Mouse (Mus musculus): ENCODE data around the gene Socs2. TPM values are rescaled to one million over a fixed set of nuclear protein-coding genes. Genes with fewer than 3 reads are reported as not detected.

Gene Socs2
- polyA plus RNA-seq, 1 experiment, result 67.4 TPM

DNA sequence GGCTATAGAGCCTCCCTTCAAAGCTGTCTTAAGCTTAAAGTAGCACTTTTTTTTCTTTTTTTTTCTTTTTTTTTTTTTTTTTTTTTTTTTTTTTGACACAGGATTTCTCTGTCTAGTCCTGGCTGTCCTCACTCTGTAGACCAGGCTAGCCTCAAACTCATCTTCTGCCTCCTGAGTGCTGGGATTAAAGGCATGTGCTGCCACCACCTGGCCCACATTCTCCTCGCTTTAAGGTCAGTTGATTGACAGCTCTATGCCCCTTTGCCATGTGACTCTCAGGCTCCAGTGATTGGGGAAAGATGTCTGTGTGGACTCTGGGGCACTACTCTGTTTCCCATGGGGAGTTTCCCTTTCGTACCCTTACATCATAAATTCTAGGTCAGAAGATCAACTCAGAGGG lies 23.6 kb upstream of the Socs2 start:
- 49% methylated on average over 2 of the region's 2 CpGs for WGBS
- H3K27me3 ChIP-seq (ENCODE audit: control insufficient read depth, insufficient read depth, low read length), result no peaks in the 10 kb centered on the region
- H3K36me3 ChIP-seq (ENCODE audit: control insufficient read depth, insufficient read depth, low read length), result no peaks in the 10 kb centered on the region
- H3K27ac ChIP-seq (ENCODE audit: insufficient read depth, low read depth, low read length), result no peak overlapping the region
- no peak overlapping the region for H3K4me3 ChIP-seq (ENCODE audit: low read depth, low read length)
- no peak for TF ChIP-seq POLR2A (IDR thresholded peaks at IDR 0.05; ENCODE audit: low read depth, low read length)
- TF ChIP-seq CTCF (IDR thresholded peaks at IDR 0.05; ENCODE audit: extremely low read depth, insufficient read length, insufficient replicate concordance, low read depth, low read length), result no peak; the same call in 1 of the 2 replicates
- H3K4me1 ChIP-seq (ENCODE audit: control insufficient read depth, insufficient read depth, insufficient read length, low read length), result no peaks in the 10 kb centered on the region

- H3K27ac ChIP-seq (ENCODE audit: insufficient read depth, low read depth, low read length), result no peak overlapping the region
- TF ChIP-seq POLR2A (IDR thresholded peaks at IDR 0.05; ENCODE audit: low read depth, low read length) (no peak), CTCF (IDR thresholded peaks at IDR 0.05; ENCODE audit: extremely low read depth, insufficient read length, insufficient replicate concordance, low read depth, low read length) (no peak)
- 89% methylated on average over 10 of the region's 10 CpGs for WGBS
- H3K4me1 ChIP-seq (ENCODE audit: control insufficient read depth, insufficient read depth, insufficient read length, low read length), result no peaks in the 10 kb centered on the region
- no peaks in the 10 kb centered on the region for H3K27me3 ChIP-seq (ENCODE audit: control insufficient read depth, insufficient read depth, low read length)
- H3K4me3 ChIP-seq (ENCODE audit: low read depth, low read length), result no peak overlapping the region
- no peaks in the 10 kb centered on the region for H3K36me3 ChIP-seq (ENCODE audit: control insufficient read depth, insufficient read depth, low read length)
Observed at GRCm38 (mm10) chr10:95439718-95440339, 22.8 kb upstream of the Socs2 start.

- Histone ChIP-seq H3K36me3 (ENCODE audit: control insufficient read depth, insufficient read depth, low read length) (no peaks in the 10 kb centered on the region), H3K4me1 (ENCODE audit: control insufficient read depth, insufficient read depth, insufficient read length, low read length) (no peaks in the 10 kb centered on the region), H3K27ac (ENCODE audit: insufficient read depth, low read depth, low read length) (no peak overlapping the region), H3K4me3 (ENCODE audit: low read depth, low read length) (no peak overlapping the region), H3K27me3 (ENCODE audit: control insufficient read depth, insufficient read depth, low read length) (no peaks in the 10 kb centered on the region)
- 34% methylated on average over 11 of the region's 11 CpGs for WGBS
- TF ChIP-seq CTCF (IDR thresholded peaks at IDR 0.05; ENCODE audit: extremely low read depth, insufficient read length, insufficient replicate concordance, low read depth, low read length) (no peak), POLR2A (IDR thresholded peaks at IDR 0.05; ENCODE audit: low read depth, low read length) (no peak)
Observed at GRCm38 (mm10) chr10:95438941-95439340, 22.0 kb upstream of the Socs2 start.

DNA sequence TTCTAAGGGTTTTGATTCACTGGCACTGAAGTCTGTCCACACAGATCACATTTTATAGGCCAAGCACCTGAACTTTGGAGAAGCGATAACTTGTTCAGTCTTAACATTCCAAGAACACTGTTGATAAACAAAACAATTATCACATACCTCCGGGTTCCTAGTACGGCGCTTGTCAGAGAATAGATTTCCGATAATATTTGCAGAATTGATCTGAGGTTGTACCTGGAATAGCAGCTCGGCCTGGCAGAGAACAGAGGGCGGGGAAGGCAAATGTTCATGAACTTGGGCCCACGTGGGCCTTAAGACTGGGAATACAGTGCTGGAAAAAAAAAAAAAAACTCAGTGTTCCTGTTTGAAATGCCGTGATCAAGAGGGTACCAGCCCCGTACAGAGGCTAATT lies 13.3 kb upstream of the Socs2 start:
- H3K27me3 ChIP-seq (ENCODE audit: control insufficient read depth, insufficient read depth, low read length), result no peaks in the 10 kb centered on the region
- H3K36me3 ChIP-seq (ENCODE audit: control insufficient read depth, insufficient read depth, low read length), result no peaks in the 10 kb centered on the region
- 59% methylated on average over 10 of the region's 10 CpGs for WGBS
- no peak overlapping the region for H3K4me3 ChIP-seq (ENCODE audit: low read depth, low read length)
- H3K27ac ChIP-seq (ENCODE audit: insufficient read depth, low read depth, low read length), result no peak overlapping the region
- TF ChIP-seq CTCF (IDR thresholded peaks at IDR 0.05; ENCODE audit: extremely low read depth, insufficient read length, insufficient replicate concordance, low read depth, low read length) (no peak), POLR2A (IDR thresholded peaks at IDR 0.05; ENCODE audit: low read depth, low read length) (no peak)
- H3K4me1 ChIP-seq (ENCODE audit: control insufficient read depth, insufficient read depth, insufficient read length, low read length), result no peaks in the 10 kb centered on the region

DNA sequence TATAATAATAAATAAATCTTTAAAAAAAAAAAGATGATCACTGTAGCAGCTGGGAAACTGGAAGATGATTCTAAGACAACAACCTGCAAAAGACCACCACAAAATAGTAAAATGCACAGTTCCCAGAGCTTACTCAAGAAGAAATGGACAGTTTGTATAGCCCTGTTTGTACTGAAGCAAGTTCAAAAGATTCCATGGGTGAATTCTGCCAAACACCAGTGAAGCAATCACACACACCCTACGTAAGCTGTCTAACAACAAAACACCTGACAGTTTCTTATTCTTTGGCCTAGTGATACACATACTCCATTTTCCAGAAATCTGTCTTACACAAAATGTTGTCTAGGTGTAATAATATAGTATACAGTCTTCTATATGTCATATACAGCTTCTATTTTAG lies 12.1 kb upstream of the Socs2 start:
- no peak overlapping the region for H3K27ac ChIP-seq (ENCODE audit: insufficient read depth, low read depth, low read length)
- H3K36me3 ChIP-seq (ENCODE audit: control insufficient read depth, insufficient read depth, low read length), result no peaks in the 10 kb centered on the region
- H3K4me3 ChIP-seq (ENCODE audit: low read depth, low read length), result no peak overlapping the region
- H3K4me1 ChIP-seq (ENCODE audit: control insufficient read depth, insufficient read depth, insufficient read length, low read length), result no peaks in the 10 kb centered on the region
- 94% methylated on average over 1 of the region's 1 CpGs for WGBS
- no peaks in the 10 kb centered on the region for H3K27me3 ChIP-seq (ENCODE audit: control insufficient read depth, insufficient read depth, low read length)
- TF ChIP-seq POLR2A (IDR thresholded peaks at IDR 0.05; ENCODE audit: low read depth, low read length), result no peak
- no peak for TF ChIP-seq CTCF (IDR thresholded peaks at IDR 0.05; ENCODE audit: extremely low read depth, insufficient read length, insufficient replicate concordance, low read depth, low read length)

- TF ChIP-seq CTCF (IDR thresholded peaks at IDR 0.05; ENCODE audit: extremely low read depth, insufficient read length, insufficient replicate concordance, low read depth, low read length) (no peak), POLR2A (IDR thresholded peaks at IDR 0.05; ENCODE audit: low read depth, low read length) (no peak)
- no peak overlapping the region for H3K4me3 ChIP-seq (ENCODE audit: low read depth, low read length)
- 83% methylated on average over 9 of the region's 9 CpGs for WGBS
- no peaks in the 10 kb centered on the region for H3K4me1 ChIP-seq (ENCODE audit: control insufficient read depth, insufficient read depth, insufficient read length, low read length)
- no peaks in the 10 kb centered on the region for H3K36me3 ChIP-seq (ENCODE audit: control insufficient read depth, insufficient read depth, low read length)
- no peak overlapping the region for H3K27ac ChIP-seq (ENCODE audit: insufficient read depth, low read depth, low read length)
- no peaks in the 10 kb centered on the region for H3K27me3 ChIP-seq (ENCODE audit: control insufficient read depth, insufficient read depth, low read length)
Observed at GRCm38 (mm10) chr10:95426207-95427115, 9.5 kb upstream of the Socs2 start.

GRCm38 (mm10) chr10:95422681-95423080 lies 5.7 kb upstream of the Socs2 start:
- Histone ChIP-seq H3K4me1 (ENCODE audit: control insufficient read depth, insufficient read depth, insufficient read length, low read length) (no peaks in the 10 kb centered on the region), H3K27me3 (ENCODE audit: control insufficient read depth, insufficient read depth, low read length) (no peaks in the 10 kb centered on the region), H3K36me3 (ENCODE audit: control insufficient read depth, insufficient read depth, low read length) (no peaks in the 10 kb centered on the region), H3K4me3 (ENCODE audit: low read depth, low read length) (no peak overlapping the region), H3K27ac (ENCODE audit: insufficient read depth, low read depth, low read length) (no peak overlapping the region)
- 91% methylated on average over 5 of the region's 5 CpGs for WGBS
- TF ChIP-seq CTCF (IDR thresholded peaks at IDR 0.05; ENCODE audit: extremely low read depth, insufficient read length, insufficient replicate concordance, low read depth, low read length) (no peak), POLR2A (IDR thresholded peaks at IDR 0.05; ENCODE audit: low read depth, low read length) (no peak)

All from small intestine, adult 2 months (tissue).